Comparison of ENCODE assay signal across 8 mouse cellular contexts in the genomic region with DNA sequence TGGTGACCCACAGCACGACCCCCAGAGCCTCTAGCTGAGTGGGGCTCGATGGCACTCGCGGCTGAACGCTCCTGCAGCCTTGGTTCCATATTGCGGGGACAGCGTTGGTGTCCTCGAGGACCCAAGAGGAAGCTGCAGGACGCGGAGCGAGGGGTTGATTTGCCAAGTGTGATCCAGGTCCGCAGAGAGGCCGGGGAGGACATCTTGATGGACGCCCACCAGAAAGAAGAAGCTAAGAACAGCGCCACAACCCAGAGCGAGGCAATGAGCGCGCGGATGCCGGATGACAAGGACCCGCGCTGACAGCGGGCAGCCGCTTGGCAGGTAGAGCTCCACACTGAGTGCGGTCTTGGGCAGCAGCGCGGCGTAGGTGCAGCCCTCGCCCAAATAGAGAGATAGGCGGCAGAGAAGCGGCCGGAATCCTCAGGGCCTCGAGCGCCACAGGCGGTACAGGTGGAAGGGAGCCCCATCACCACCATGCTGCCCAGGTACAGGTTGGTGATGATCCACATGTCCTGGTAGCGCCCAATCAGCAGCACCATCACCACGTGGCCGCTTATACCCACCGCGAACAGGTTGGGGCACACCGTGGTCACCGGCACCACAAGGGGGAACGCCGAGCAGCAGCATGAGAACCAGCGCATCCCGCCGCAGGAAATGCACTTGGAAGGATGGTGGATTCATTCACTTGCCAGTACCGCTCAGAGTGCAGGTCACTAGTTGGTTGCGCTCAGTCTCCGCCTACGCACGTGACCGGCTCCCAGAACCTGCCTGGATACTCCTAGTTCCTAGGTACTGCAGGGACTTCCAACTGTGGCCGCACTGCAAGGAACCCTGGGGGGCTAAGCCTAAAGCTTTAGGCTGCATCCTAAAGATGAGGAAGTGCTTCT. TPM values are rescaled to one million over a fixed set of nuclear protein-coding genes. Genes with fewer than 3 reads are reported as not detected.
A peak's percentile ranks its signal among the peaks of the same experiment; 100 is the strongest.
DNase-seq lines count a peak whose midpoint lies in the region; ATAC-seq and TF ChIP-seq lines count a peak whose summit lies in the region.

No protein-coding gene starts in this region.

- DNase-seq in left cerebral cortex, adult 2 months (ENCODE audit: extremely low spot score in 1 of 2, low spot score in 2 of 2) = peak in 1 of 2 experiments; percentile 23
- no peak for DNase-seq in left cerebral cortex, adult 8-10 months (ENCODE audit: low spot score in 2 of 2)
- DNase-seq in brain, adult 2 months (ENCODE audit: low read depth, low spot score) = peak; percentile 54
- DNase-seq in forebrain, embryonic 11.5 days (ENCODE audit: low spot score) = peak; percentile 69
- no peak for DNase-seq in spleen, postnatal 10 days (ENCODE audit: low spot score in 2 of 2)
- no peak for DNase-seq in gastrocnemius, adult 8-10 months (ENCODE audit: low spot score in 2 of 2)

- peaks cover 15% of the 10 kb centered on the region for H3K27me3 ChIP-seq in forebrain, embryonic 11.5 days (ENCODE audit: control insufficient read depth, insufficient read depth, low read length)
- peaks cover 26% of the 10 kb centered on the region for H3K27me3 ChIP-seq in kidney, embryonic 16.5 days (ENCODE audit: insufficient read depth, low read length)
- H3K27me3 ChIP-seq in midbrain, embryonic 13.5 days = peaks cover 37% of the 10 kb centered on the region

- no peak for TF ChIP-seq CTCF in left cerebral cortex, adult 2 months (IDR thresholded peaks at IDR 0.05)

- no peak overlapping the region for H3K27ac ChIP-seq in left cerebral cortex, adult 2 months
- H3K27ac ChIP-seq in forebrain, embryonic 11.5 days (ENCODE audit: low read depth, low read length) = no peak overlapping the region
- H3K27ac ChIP-seq in kidney, embryonic 16.5 days (ENCODE audit: low read length) = no peak overlapping the region
- no peak overlapping the region for H3K27ac ChIP-seq in midbrain, embryonic 13.5 days

- intact Hi-C loops in left cerebral cortex, adult 2 months (cut with DNase I) = no loop called here

- WGBS in forebrain, embryonic 11.5 days = 1% methylated on average over 54 of the region's 54 CpGs
- WGBS in kidney, embryonic 16.5 days = 2% methylated on average over 54 of the region's 54 CpGs
- 2% methylated on average over 54 of the region's 54 CpGs for WGBS in midbrain, embryonic 13.5 days

- H3K4me1 ChIP-seq in forebrain, embryonic 11.5 days (replicated peaks; ENCODE audit: control insufficient read depth, insufficient read depth, low read length) = 0 out of 2 replicates have a peak, but pooled peaks cover 4% of the 10 kb centered on the region
- peaks cover 7% of the 10 kb centered on the region for H3K4me1 ChIP-seq in kidney, embryonic 16.5 days (ENCODE audit: insufficient read depth, low read length)
- peaks cover 13% of the 10 kb centered on the region for H3K4me1 ChIP-seq in midbrain, embryonic 13.5 days (replicated peaks)

- peak overlapping the region; percentile 91 for H3K4me2 ChIP-seq in forebrain, embryonic 11.5 days (ENCODE audit: low read depth, low read length, severe bottlenecking)
- peak overlapping the region; percentile 90 for H3K4me2 ChIP-seq in kidney, embryonic 16.5 days (replicated peaks; ENCODE audit: low read depth, low read length)
- peak overlapping the region; percentile 93 for H3K4me2 ChIP-seq in midbrain, embryonic 13.5 days (replicated peaks)

- peak overlapping the region; percentile 49 for H3K4me3 ChIP-seq in left cerebral cortex, adult 2 months
- H3K4me3 ChIP-seq in forebrain, embryonic 11.5 days (ENCODE audit: low read depth, low read length) = peak overlapping the region; percentile 43
- peak overlapping the region; percentile 40 for H3K4me3 ChIP-seq in kidney, embryonic 16.5 days (ENCODE audit: low read length)
- H3K4me3 ChIP-seq in midbrain, embryonic 13.5 days (replicated peaks) = peak overlapping the region; percentile 51

- no peaks in the 10 kb centered on the region for H3K9me3 ChIP-seq in forebrain, embryonic 11.5 days (ENCODE audit: control insufficient read depth, low read length)
- no peaks in the 10 kb centered on the region for H3K9me3 ChIP-seq in kidney, embryonic 16.5 days (ENCODE audit: low read length)
- H3K9me3 ChIP-seq in midbrain, embryonic 13.5 days = no peaks in the 10 kb centered on the region

- no peaks in the 10 kb centered on the region for H3K36me3 ChIP-seq in forebrain, embryonic 11.5 days (ENCODE audit: control insufficient read depth, insufficient read depth, low read length)
- no peaks in the 10 kb centered on the region for H3K36me3 ChIP-seq in kidney, embryonic 16.5 days (ENCODE audit: insufficient read depth, low read length)
- peaks cover 5% of the 10 kb centered on the region for H3K36me3 ChIP-seq in midbrain, embryonic 13.5 days

- ATAC-seq in forebrain, embryonic 11.5 days (replicated peaks; ENCODE audit: low FRiP score) = peak; percentile 77
- peak; percentile 74 for ATAC-seq in kidney, embryonic 16.5 days (ENCODE audit: low FRiP score, low TSS enrichment)
- ATAC-seq in midbrain, embryonic 13.5 days = peak; percentile 90

- peak overlapping the region; percentile 33 for H3K9ac ChIP-seq in forebrain, embryonic 11.5 days (ENCODE audit: low read length)
- H3K9ac ChIP-seq in kidney, embryonic 16.5 days (replicated peaks; ENCODE audit: low read length) = peak overlapping the region; percentile 18
- H3K9ac ChIP-seq in midbrain, embryonic 13.5 days (replicated peaks) = peak overlapping the region; percentile 56

RNA-seq across cellular contexts. Expression of a gene that starts 40.6 kb away (rescaled TPM):
- not detected for total RNA-seq in left cerebral cortex, adult 2 months (2021)
- not detected for total RNA-seq in left cerebral cortex, adult 8-10 months (2022)
- not detected in 2 replicates for polyA plus RNA-seq in forebrain, embryonic 11.5 days (2014; fragmentation: Nextera tagmentation; extraction: Ambion mirVana)
- not detected in 2 replicates for polyA plus RNA-seq in kidney, embryonic 16.5 days (2015; fragmentation: Nextera tagmentation; extraction: Ambion mirVana)
- not detected in 2 replicates for polyA plus RNA-seq in midbrain, embryonic 13.5 days (2015; fragmentation: Nextera tagmentation; extraction: Ambion mirVana)
- not detected for total RNA-seq in gastrocnemius, adult 8-10 months (2022)

Comparison
In these comparisons a context has a peak if more than half of its experiments do, and no peak if none do; other contexts are left out.
1. DNase-seq: peak in brain, adult 2 months (single experiment) and forebrain, embryonic 11.5 days (single experiment); none in left cerebral cortex, adult 8-10 months (0 of 2), spleen, postnatal 10 days (0 of 2) and gastrocnemius, adult 8-10 months (0 of 2).
2. Peak in every context shown above with its lines, with median percentiles within 50 percentile points of each other: H3K4me3 ChIP-seq, ATAC-seq, H3K4me2 ChIP-seq and H3K9ac ChIP-seq.